Mouse (Mus musculus) embryonic fibroblast, embryonic 13.5 days (primary cell): ENCODE measurements around the gene Cpeb4.

ENCODE experiments used
- CTCF ChIP-seq: IDR thresholded peaks from 2 replicates; pipeline ENCODE4 v1.5.1; 2011; ENCODE audit warnings: mild to moderate bottlenecking, control low read depth, low read length, moderate library complexity, borderline replicate concordance; ENCODE audit not compliant: insufficient read depth
- POLR2A ChIP-seq: IDR thresholded peaks from 2 replicates; pipeline ENCODE4 v1.6.1; 2011; ENCODE audit warnings: low read depth, mild to moderate bottlenecking, control low read depth, low read length, moderate library complexity

- TF ChIP-seq POLR2A (no peak), CTCF (no peak)
Observed at GRCm38 (mm10) chr11:31960071-31960470, 88.1 kb downstream of the Cpeb4 start.
